Mouse (Mus musculus) kidney, adult 11 months (tissue): ENCODE measurements around the gene Eif5a.

Source experiments
- DNase-seq: peaks from one replicate; pipeline ENCODE4 v3.0.0; 2022

Eif5a gene

DNA sequence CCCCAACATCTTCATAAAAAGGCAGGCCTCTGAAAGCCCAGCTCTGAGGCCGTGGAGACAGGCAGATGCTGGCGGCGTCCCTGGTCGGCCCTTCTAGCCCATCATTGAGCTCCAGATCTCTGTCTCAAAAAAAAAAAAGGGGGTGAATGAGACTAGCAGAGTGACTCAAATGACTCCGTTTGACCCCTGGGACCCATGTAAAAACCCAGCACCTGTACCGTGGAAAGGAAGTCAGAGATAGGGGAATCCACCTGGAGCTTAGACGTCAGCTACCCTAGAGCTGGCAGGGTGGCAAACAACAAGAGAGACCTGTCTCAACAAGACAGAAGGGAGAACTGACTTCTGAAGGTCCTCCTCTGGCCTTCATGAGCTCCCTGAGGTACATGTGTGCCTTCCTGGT is 49.9 kb downstream of the Eif5a start:
- DNase-seq, result no peak

DNA sequence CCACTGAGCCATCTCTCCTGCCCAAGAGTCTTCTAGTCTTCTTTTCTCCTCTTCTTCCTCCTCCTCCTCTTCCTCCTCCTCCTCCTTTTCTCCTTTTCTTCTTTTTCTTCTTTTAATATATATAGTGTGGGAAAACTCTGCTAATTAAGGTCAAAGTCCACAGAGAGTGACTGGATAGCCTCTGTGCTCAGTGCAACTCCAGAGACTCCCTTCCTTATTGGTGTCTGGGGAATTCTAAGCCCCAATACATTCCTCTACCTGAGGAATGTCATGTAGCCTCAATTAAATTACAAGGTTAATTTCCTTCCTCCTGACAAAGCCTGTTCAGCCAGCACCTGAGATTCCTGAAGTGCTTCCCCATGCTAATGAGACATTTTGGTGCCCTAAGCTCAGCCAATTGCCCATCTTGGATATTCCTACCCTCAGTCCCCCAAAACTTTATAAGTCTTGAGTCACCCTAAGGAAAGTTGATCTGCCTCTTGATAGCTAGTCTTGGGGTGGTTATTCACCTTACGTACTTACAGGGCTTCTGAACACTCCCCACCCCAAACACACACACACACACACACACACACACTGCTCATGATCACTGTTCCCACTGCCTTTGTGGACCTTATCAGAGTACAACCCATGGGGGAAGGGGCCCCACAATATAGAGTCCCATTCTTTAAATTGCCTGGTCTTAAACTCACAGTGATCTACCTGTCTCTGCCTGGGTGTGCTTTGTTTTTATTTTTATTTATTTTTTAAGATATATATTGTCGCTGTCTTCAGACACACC is 51.3 kb downstream of the Eif5a start:
- no peak for DNase-seq

DNA sequence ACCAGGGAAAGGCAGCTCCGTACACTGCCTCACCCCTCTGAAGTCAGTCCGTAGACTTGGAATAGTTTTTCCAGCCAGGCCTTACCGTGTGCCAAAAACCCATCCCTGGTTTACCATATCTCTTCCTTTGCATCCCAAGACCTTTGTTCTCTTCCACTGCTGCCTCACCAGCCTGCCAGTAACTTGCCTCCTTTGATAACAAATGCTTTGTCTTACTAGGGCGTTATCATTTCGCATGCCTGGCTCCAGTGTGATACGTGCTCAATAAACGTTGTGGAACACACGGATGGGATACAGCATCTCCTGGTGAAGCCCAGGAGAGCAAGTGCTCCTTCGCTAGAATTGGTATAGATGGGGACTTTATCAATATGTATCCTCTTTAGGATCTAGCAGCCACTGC is 54.4 kb downstream of the Eif5a start:
- DNase-seq, result no peak
